Mouse (Mus musculus) embryonic fibroblast, embryonic 13.5 days (primary cell): ENCODE data around the gene Zfp384. TPM values are rescaled to one million over a fixed set of nuclear protein-coding genes. Genes with fewer than 3 reads are reported as not detected.
"Not testable (repeated sequence)": the region's sequence is repeated elsewhere in the genome, so short reads cannot be mapped to it uniquely, and the experiment has no call there.

Experiments
- H3K27ac ChIP-seq: 2 replicates; pipeline ENCODE4 v1.5.1; 2012; ENCODE audit warnings: low read length, control low read depth, inconsistent platforms; ENCODE audit not compliant: insufficient read depth
- H3K4me1 ChIP-seq: 2 replicates; pipeline ENCODE4 v1.6.1; 2011; ENCODE audit warnings: low read length; ENCODE audit not compliant: control insufficient read depth, insufficient read depth
- H3K4me3 ChIP-seq: 2 replicates; pipeline ENCODE4 v1.5.1; 2011; ENCODE audit warnings: mild to moderate bottlenecking, control low read depth, low read length; ENCODE audit not compliant: insufficient read depth
- CTCF ChIP-seq: IDR thresholded peaks from 2 replicates; pipeline ENCODE4 v1.5.1; 2011; ENCODE audit warnings: mild to moderate bottlenecking, control low read depth, low read length, moderate library complexity, borderline replicate concordance; ENCODE audit not compliant: insufficient read depth
- POLR2A ChIP-seq: IDR thresholded peaks from 2 replicates; pipeline ENCODE4 v1.6.1; 2011; ENCODE audit warnings: low read depth, mild to moderate bottlenecking, control low read depth, low read length, moderate library complexity
- polyA plus RNA-seq: library from polyadenylated mRNA; stranded (reverse); fragments of >200 nt; gene quantifications from 2 replicates; pipeline ENCODE4 v1.2.4, GENCODE M21; 2011; ENCODE audit warnings: low read depth; ENCODE audit not compliant: missing spikeins, insufficient read length

Zfp384 gene
- polyA plus RNA-seq, 1 experiment = 63.5 TPM

GRCm38 (mm10) chr6:125042081-125042480 is 33.1 kb downstream of the Zfp384 start:
- TF ChIP-seq POLR2A (no peak), CTCF (no peak)
- H3K4me1 ChIP-seq = no peaks in the 10 kb centered on the region; the same call in none of the 2 replicates
- no peak overlapping the region for H3K27ac ChIP-seq
- H3K4me3 ChIP-seq = no peak overlapping the region

DNA sequence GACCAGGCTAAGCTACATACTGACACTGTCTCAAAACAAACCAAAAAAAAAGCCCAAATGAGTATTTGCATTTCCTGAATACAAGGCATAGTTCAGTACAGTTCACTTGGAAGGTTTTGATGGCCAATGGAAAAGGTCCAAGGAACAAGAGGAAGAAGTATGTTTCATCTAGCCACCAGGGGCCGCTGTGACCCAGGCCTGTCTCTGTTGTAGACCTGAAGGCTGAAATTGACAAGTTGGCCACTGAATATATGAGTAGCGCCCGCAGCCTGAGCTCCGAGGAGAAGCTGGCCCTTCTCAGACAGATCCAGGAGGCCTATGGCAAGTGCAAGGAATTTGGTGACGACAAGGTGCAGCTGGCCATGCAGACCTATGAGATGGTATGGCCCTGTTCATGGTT is 37.7 kb downstream of the Zfp384 start:
- Histone ChIP-seq H3K27ac (no peak overlapping the region), H3K4me3 (no peak overlapping the region), H3K4me1 (no peaks in the 10 kb centered on the region)
- TF ChIP-seq POLR2A = no peak
- peak; percentile 55; the same call in 1 of the 2 replicates for TF ChIP-seq CTCF

GRCm38 (mm10) chr6:125049678-125050077 is 40.7 kb downstream of the Zfp384 start, which contains the start of gene Acrbp:
Gene Acrbp, plus strand, starts transcription at chr6:125049689.
- no peak within 1 kb of the TSS for H3K27ac ChIP-seq

GRCm38 (mm10) chr6:125051237-125051636 is 42.3 kb downstream of the Zfp384 start:
- no peak overlapping the region for H3K27ac ChIP-seq
- no peaks in the 10 kb centered on the region for H3K4me1 ChIP-seq
- H3K4me3 ChIP-seq = no peak overlapping the region
- TF ChIP-seq CTCF = no peak

More at GRCm38 (mm10) chr6:125049678-125050077, 40.7 kb downstream of the Zfp384 start, which contains the start of gene Acrbp:
- Histone ChIP-seq H3K4me1 (no peaks in the 10 kb centered on the region), H3K4me3 (no peak within 1 kb of the TSS)
- TF ChIP-seq CTCF (no peak), POLR2A (no peak)

DNA sequence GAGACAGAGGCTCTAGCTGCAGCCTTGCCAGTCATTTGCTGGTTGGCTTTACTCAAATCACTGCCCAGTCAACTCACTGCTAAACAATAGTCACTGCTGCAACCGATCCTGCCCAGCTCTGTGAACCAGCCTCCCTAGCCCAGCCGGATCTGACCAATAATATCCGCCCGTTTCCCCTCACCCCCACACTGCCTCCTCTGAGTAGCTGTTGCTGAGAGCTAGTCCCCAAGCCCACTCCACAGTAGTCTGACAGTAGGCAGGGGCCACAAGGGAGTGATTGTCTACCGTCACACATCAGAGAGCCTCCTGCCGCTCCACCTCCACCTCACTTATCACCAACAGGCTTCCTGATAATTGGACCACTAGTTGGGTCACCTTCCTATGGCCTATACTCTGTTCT is 52.5 kb downstream of the Zfp384 start:
- H3K4me3 ChIP-seq = no peak overlapping the region
- H3K4me1 ChIP-seq = no peaks in the 10 kb centered on the region
- no peak overlapping the region for H3K27ac ChIP-seq
- TF ChIP-seq POLR2A (no peak), CTCF (no peak)

GRCm38 (mm10) chr6:125062511-125062910 is 53.6 kb downstream of the Zfp384 start:
- H3K4me3 ChIP-seq = no peak overlapping the region
- no peaks in the 10 kb centered on the region for H3K4me1 ChIP-seq
- TF ChIP-seq POLR2A (no peak), CTCF (no peak)
- H3K27ac ChIP-seq = no peak overlapping the region

DNA sequence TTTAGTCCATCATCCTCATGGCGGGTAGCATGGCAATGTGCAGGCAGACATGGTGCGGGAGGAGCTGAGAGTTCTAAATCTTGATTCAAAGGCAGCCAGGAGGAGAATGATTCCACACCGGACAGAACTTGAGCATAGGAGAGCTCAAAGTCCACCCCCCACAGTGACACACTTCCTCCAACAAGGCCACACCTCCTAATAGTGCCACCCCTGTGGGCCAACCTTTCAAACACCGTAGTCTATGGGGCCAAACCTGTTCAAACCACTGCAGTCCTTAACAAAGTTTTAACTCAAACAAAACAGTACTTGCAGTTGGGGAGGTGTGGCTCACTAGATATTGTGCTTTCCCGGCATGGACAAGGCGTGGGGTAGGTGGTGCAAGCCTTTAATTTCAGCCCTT is 55.0 kb downstream of the Zfp384 start:
- Histone ChIP-seq H3K27ac (no peak overlapping the region), H3K4me1 (peaks cover 3% of the 10 kb centered on the region; the same call in 1 of the 2 replicates), H3K4me3 (no peak overlapping the region)
- TF ChIP-seq CTCF = no peak
- no peak for TF ChIP-seq POLR2A

- not testable (repeated sequence) for H3K27ac ChIP-seq, H3K4me1 ChIP-seq, H3K4me3 ChIP-seq
Observed at GRCm38 (mm10) chr6:125065223-125065622, 56.3 kb downstream of the Zfp384 start.

DNA sequence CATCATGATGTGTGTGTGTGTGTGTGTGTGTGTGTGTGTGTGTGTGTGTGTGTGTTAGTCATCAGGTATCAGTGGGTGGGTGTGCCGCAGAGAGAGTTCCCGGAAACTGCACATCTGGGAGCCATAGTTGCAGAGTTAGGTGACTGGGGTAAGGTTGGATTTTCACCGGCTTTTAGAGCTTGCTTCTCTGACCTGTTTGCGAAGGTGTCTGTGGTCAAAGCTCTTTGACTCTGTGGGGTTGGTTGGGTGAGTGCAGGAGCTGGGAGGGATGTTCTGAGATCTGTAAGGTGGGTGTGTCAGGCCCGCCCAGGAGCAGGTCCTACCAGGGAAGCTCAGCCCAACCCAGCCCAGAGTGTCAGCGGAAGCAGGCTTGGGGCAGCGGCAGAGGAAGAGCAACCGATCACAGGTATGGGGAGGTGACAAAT is 58.6 kb downstream of the Zfp384 start, which contains the start of gene Lpar5:
Gene Lpar5 (plus strand): TSS at position 350 of the 425 bp plus-strand sequence.
- TF ChIP-seq CTCF (no peak), POLR2A (no peak)
- Histone ChIP-seq H3K27ac (no peak within 1 kb of the TSS), H3K4me1 (peaks cover 5% of the 10 kb centered on the region; the same call in 1 of the 2 replicates), H3K4me3 (no peak within 1 kb of the TSS)

- no peak for TF ChIP-seq CTCF
Observed at GRCm38 (mm10) chr6:125071170-125071895, 62.4 kb downstream of the Zfp384 start.

More at GRCm38 (mm10) chr6:125071170-125071895, 62.4 kb downstream of the Zfp384 start:
- Histone ChIP-seq H3K4me1 (peaks cover 5% of the 10 kb centered on the region; the same call in 1 of the 2 replicates), H3K27ac (no peak overlapping the region), H3K4me3 (no peak overlapping the region)
